Mouse (Mus musculus): Measurements from ENCODE around the gene Qrich2.

The Qrich2 gene

DNA sequence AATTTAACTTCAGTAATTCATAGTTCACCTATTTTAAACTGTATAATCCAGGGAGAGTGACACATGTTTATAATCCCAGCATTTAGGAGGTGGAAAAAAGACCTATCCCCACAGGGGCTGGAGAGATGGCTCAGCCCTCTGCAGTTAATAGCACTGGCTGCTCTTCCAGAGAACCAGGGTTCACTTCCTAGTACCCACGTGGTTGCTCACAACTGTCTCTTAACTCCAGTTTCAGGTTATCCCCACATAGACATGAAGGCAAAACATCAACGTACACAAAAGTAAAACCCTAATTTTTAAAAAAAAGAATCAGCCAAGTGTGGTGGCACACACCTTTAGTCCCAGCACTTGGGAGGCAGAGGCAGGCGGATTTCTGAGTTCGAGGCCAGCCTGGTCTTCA, 60.4 kb downstream of the Qrich2 start:
- DNase-seq = no peak

- DNase-seq = no peak
These were observed 65.5 kb downstream of the Qrich2 start for GRCm38 (mm10) chr11:116400560-116400959.

GRCm38 (mm10) chr11:116398348-116398677, 67.7 kb downstream of the Qrich2 start:
- no peak for DNase-seq

DNA sequence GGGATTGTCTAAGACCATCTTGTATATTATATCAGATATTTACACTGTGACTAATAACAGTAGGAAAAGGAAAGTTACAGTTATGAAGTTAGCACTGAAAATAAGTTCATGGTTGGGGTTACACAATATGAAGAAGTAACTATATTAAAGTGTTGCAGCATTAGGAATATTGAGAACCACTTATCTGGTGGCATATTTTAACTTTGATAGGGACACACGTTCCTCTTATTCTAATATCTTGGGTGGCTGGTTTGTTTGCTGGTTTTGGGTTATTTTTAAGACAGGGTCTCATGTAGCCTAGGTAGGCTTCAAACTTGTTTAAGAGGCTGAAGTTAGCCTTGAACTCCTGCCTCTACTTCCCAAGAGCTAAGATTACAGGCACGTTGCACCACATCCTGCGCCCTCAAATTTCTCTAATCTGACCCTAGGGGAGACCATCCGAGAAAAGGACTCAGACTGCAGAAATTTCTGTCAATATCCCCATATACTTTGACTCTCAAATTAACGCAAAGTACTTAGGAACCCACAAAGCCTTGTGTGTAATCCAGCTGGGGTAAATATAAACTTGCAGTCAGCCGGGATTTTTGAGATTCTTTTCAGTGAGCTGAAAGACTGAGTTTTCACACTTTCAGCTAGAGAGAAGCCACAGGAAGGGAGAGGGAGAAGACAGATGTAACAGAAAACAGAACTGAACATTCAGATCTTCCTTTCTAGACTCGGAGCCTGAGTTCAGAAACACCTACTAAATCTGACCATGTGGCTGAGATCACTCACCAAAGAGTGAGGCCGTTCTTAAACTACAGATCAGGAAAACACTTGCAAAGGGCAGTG, 68.3 kb downstream of the Qrich2 start:
- no peak for DNase-seq

DNA sequence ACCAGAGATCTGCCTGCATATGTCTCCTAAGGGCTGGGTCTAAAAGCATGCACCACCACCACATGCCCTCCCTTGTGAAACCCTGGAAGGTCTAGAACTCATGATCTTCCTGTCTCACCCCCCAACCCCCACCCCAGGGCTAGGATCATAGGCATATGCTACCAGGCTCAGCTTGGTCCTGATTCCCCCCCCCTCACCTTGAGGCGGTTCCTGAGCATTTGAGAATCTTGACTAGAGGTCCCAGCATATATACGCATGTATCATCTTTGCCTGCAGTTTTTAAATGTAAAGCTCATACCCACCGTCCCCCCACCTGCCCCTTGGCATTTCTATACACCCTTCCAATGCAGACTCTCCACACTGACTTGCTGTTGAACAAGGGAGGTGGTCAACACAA, 69.1 kb downstream of the Qrich2 start:
- no peak for DNase-seq

- no peak for DNase-seq
These were observed 69.6 kb downstream of the Qrich2 start for GRCm38 (mm10) chr11:116396276-116396933.

- DNase-seq = no peak
These were observed 71.3 kb downstream of the Qrich2 start for GRCm38 (mm10) chr11:116394769-116395168.
